Mouse (Mus musculus) spleen, adult 2 months (tissue): ENCODE results near the gene Serpina11.

Experiments used
- CTCF ChIP-seq: fragments of 200-500 bp; IDR thresholded peaks from 2 replicates; pipeline ENCODE4 v1.5.1; 2011; ENCODE audit warnings: mild to moderate bottlenecking, inconsistent platforms; ENCODE audit not compliant: insufficient read depth, insufficient read length, insufficient replicate concordance; ENCODE audit errors: extremely low read depth
- POLR2A ChIP-seq: fragments of 200-500 bp; IDR thresholded peaks from 2 replicates; pipeline ENCODE4 v1.6.1; 2011; ENCODE audit warnings: low read depth, low read length, inconsistent platforms

DNA sequence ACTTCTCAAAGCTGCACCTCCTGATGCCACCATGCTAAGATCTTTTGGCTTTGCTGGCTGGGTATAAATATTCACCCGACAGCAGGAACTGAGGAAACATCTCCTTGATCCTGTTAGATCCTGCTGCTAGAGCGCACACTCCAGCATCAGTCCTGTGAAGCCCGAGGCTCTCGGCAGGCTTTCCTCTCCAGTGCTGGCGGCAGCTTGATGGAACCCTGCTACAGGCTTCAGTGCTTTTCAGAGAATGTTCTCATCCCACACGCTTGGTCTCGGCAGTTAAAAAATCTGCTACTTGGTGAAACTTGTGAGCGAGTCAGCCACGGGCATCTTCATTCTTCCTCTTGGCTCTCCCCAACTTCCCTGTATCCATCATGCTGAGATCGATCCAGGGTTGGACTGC lies 11.5 kb downstream of the Serpina11 start:
- TF ChIP-seq POLR2A, result no peak
- TF ChIP-seq CTCF, result no peak
